Mouse (Mus musculus) liver, adult 2 months (tissue): ENCODE results near the gene Ncdn.

Source experiments
- CTCF ChIP-seq: fragments of 200-500 bp; IDR thresholded peaks from 2 replicates; pipeline ENCODE4 v1.5.1; 2011; ENCODE audit warnings: low read depth, low read length, control low read depth
- POLR2A ChIP-seq: fragments of 200-500 bp; IDR thresholded peaks from 2 replicates; pipeline ENCODE4 v1.6.1; 2011; ENCODE audit warnings: low read length, control low read depth; ENCODE audit not compliant: insufficient read depth; ENCODE audit errors: extremely low read depth

DNA sequence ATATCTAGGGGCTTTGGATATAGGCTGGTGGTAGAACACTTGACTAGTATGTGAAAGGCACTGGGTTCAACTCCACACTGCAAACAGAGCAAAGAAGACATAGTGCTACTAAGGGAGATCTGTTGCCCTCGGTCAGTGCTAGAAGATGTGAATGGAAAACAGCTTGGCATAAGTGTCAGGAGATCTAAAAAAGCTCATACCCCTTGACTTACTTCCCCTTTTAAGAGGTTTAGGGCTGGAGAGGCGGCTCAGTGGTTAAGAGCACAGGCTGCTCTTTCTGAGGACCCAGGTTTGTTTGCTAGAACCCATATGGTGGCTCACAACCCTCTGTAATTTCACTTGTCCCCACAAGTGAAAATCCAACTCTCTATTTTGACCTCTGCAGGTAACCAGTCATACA lies 6.2 kb upstream of the Ncdn start:
- no peak for TF ChIP-seq POLR2A
- TF ChIP-seq CTCF: no peak
